Mouse (Mus musculus) brain, embryonic 14.5 days (tissue): ENCODE measurements around the gene Eya2.

ENCODE experiments used
- CTCF ChIP-seq: fragments of 200-500 bp; IDR thresholded peaks from 2 replicates; pipeline ENCODE4 v1.5.1; 2012; ENCODE audit warnings: inconsistent platforms, mild to moderate bottlenecking, moderate library complexity, borderline replicate concordance; ENCODE audit not compliant: insufficient read depth, insufficient read length; ENCODE audit errors: extremely low read depth
- POLR2A ChIP-seq: fragments of 200-500 bp; IDR thresholded peaks from 2 replicates; pipeline ENCODE4 v1.6.1; 2012; ENCODE audit warnings: mild to moderate bottlenecking, inconsistent platforms, borderline replicate concordance; ENCODE audit not compliant: poor library complexity, insufficient read depth, insufficient read length, severe bottlenecking; ENCODE audit errors: extremely low read depth

GRCm38 (mm10) chr2:165656956-165657355, 62.1 kb downstream of the Eya2 start:
- TF ChIP-seq POLR2A: no peak
- TF ChIP-seq CTCF: no peak
